Mouse (Mus musculus) stomach, embryonic 14.5 days (tissue): Measurements from ENCODE around the gene 0610040J01Rik. TPM values are rescaled to one million over a fixed set of nuclear protein-coding genes. Genes with fewer than 3 reads are reported as not detected.

Source experiments
- ATAC-seq: fragments of 200-750 bp; cut with Nextera tagmentation; 2 replicates; pipeline ENCODE4 v1.8.0; 2017; ENCODE audit warnings: low read depth, moderate TSS enrichment; ENCODE audit not compliant: insufficient number of reproducible peaks, insufficient read depth, low FRiP score
- H3K27ac ChIP-seq: fragments of 300-500 bp; sonication (generic); 2 replicates; pipeline ENCODE4 v1.5.1; 2014; ENCODE audit warnings: mild to moderate bottlenecking, low read length, moderate library complexity, mixed read lengths
- H3K27me3 ChIP-seq: fragments of 300-500 bp; sonication (generic); 2 replicates; pipeline ENCODE4 v1.6.1; 2014; ENCODE audit warnings: low read length, control low read depth, mixed read lengths; ENCODE audit not compliant: control insufficient read depth, insufficient read depth
- H3K36me3 ChIP-seq: fragments of 300-500 bp; sonication (generic); 2 replicates; pipeline ENCODE4 v1.6.1; 2014; ENCODE audit warnings: mild to moderate bottlenecking, control low read depth, low read length, moderate library complexity, mixed read lengths; ENCODE audit not compliant: control insufficient read depth, insufficient read depth
- H3K4me1 ChIP-seq: fragments of 300-500 bp; sonication (generic); 2 replicates; pipeline ENCODE4 v1.6.1; 2014; ENCODE audit warnings: low read length, control low read depth, mixed read lengths; ENCODE audit not compliant: control insufficient read depth, insufficient read depth
- H3K4me2 ChIP-seq: fragments of 300-500 bp; sonication (generic); replicated peaks from 2 replicates; pipeline ENCODE4 v1.6.1; 2014; ENCODE audit warnings: low read depth, low read length, control low read depth
- H3K4me3 ChIP-seq: fragments of 300-500 bp; sonication (generic); 2 replicates; pipeline ENCODE4 v1.5.1; 2014; ENCODE audit warnings: low read depth, low read length, control low read depth
- H3K9ac ChIP-seq: fragments of 300-500 bp; sonication (generic); replicated peaks from 2 replicates; pipeline ENCODE4 v1.6.1; 2014; ENCODE audit warnings: low read depth, mild to moderate bottlenecking, control low read depth, low read length, moderate library complexity, mixed read lengths
- H3K9me3 ChIP-seq: fragments of 300-500 bp; sonication (generic); 2 replicates; pipeline ENCODE4 v1.6.1; 2016; ENCODE audit warnings: low read depth, low read length, control low read depth; ENCODE audit not compliant: control insufficient read depth
- WGBS: fragments of 180-500 bp; shearing (Covaris S2); extraction: QIAGEN DNeasy Blood & Tissue Kit; methylation state at CpG from one replicate; pipeline ENCODE4 v1.1.7; 2014; 5-methylcytosine and 5-hydroxymethylcytosine counted together
- polyA plus RNA-seq: library from polyadenylated mRNA; unstranded; fragments of >200 nt; fragmentation: Nextera tagmentation; extraction: Ambion mirVana; gene quantifications from 2 replicates; pipeline ENCODE4 v1.2.1, GENCODE M21; 2014

Gene 0610040J01Rik
- 28.0 and 28.7 TPM in 2 replicates for polyA plus RNA-seq

GRCm38 (mm10) chr5:63811819-63812508 lies at the start of gene 0610040J01Rik:
0610040J01Rik (plus strand) TSS chr5:63812363.
- Histone ChIP-seq H3K27ac (no peak within 1 kb of the TSS), H3K27me3 (no peaks in the 10 kb centered on the region), H3K4me1 (no peaks in the 10 kb centered on the region), H3K4me2 (peak within 1 kb of the TSS; percentile 82), H3K36me3 (no peaks in the 10 kb centered on the region), H3K4me3 (peak within 1 kb of the TSS; percentile 43), H3K9ac (peak within 1 kb of the TSS; percentile 37; the same call in 1 of the 2 replicates), H3K9me3 (no peaks in the 10 kb centered on the region)
- ATAC-seq: peak; percentile 93
- WGBS: 3% methylated on average over 42 of the region's 42 CpGs

- H3K9ac ChIP-seq: no peak overlapping the region
Observed at GRCm38 (mm10) chr5:63765886-63766285, 46.3 kb upstream of the 0610040J01Rik start.

GRCm38 (mm10) chr5:63766715-63767114 lies 45.4 kb upstream of the 0610040J01Rik start:
- H3K4me3 ChIP-seq: no peak overlapping the region
- H3K4me2 ChIP-seq: no peak overlapping the region
- no peaks in the 10 kb centered on the region for H3K4me1 ChIP-seq
- H3K27me3 ChIP-seq: no peaks in the 10 kb centered on the region
- WGBS: 33% methylated on average over 6 of the region's 6 CpGs
- no peak overlapping the region for H3K27ac ChIP-seq
- no peak overlapping the region for H3K9ac ChIP-seq
- no peaks in the 10 kb centered on the region for H3K9me3 ChIP-seq
- no peak for ATAC-seq
- H3K36me3 ChIP-seq: no peaks in the 10 kb centered on the region

More at GRCm38 (mm10) chr5:63765886-63766285, 46.3 kb upstream of the 0610040J01Rik start:
- no peak overlapping the region for H3K4me2 ChIP-seq
- no peaks in the 10 kb centered on the region for H3K9me3 ChIP-seq
- WGBS: 92% methylated on average over 4 of the region's 4 CpGs
- H3K27me3 ChIP-seq: no peaks in the 10 kb centered on the region
- ATAC-seq: no peak
- H3K27ac ChIP-seq: no peak overlapping the region
- no peaks in the 10 kb centered on the region for H3K36me3 ChIP-seq
- no peaks in the 10 kb centered on the region for H3K4me1 ChIP-seq
- H3K4me3 ChIP-seq: no peak overlapping the region

DNA sequence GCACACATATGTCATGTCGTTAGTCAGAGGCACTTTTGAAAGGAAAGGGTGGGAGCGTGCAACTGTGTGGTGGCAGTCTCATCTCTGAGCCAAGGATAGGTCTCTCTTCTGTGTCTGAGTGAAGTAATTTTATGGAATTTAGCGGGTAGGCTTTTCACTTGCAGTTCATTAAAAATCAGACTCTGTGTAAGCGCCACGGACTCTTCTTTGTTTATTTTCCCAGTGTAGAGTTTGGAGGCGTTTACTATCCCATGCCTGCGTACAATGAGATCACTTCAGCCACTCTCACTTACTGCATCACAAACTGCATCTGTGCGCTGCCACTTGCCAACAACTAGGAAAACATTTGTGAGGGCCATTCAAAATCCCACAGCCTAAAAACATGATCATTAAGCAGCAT lies 44.7 kb upstream of the 0610040J01Rik start:
- H3K27me3 ChIP-seq: no peaks in the 10 kb centered on the region
- no peak overlapping the region for H3K9ac ChIP-seq
- no peak overlapping the region for H3K4me2 ChIP-seq
- ATAC-seq: no peak
- H3K4me1 ChIP-seq: no peaks in the 10 kb centered on the region
- H3K36me3 ChIP-seq: no peaks in the 10 kb centered on the region
- no peak overlapping the region for H3K27ac ChIP-seq
- 73% methylated on average over 8 of the region's 8 CpGs for WGBS
- H3K4me3 ChIP-seq: no peak overlapping the region
- no peaks in the 10 kb centered on the region for H3K9me3 ChIP-seq

- H3K4me2 ChIP-seq: no peak overlapping the region
- no peak overlapping the region for H3K4me3 ChIP-seq
- no peaks in the 10 kb centered on the region for H3K27me3 ChIP-seq
- no peak for ATAC-seq
- no peak overlapping the region for H3K27ac ChIP-seq
- H3K9ac ChIP-seq: no peak overlapping the region
- no peaks in the 10 kb centered on the region for H3K4me1 ChIP-seq
- H3K36me3 ChIP-seq: no peaks in the 10 kb centered on the region
- 87% methylated on average over 4 of the region's 4 CpGs for WGBS
- H3K9me3 ChIP-seq: no peaks in the 10 kb centered on the region
Observed at GRCm38 (mm10) chr5:63768220-63768619, 43.9 kb upstream of the 0610040J01Rik start.

DNA sequence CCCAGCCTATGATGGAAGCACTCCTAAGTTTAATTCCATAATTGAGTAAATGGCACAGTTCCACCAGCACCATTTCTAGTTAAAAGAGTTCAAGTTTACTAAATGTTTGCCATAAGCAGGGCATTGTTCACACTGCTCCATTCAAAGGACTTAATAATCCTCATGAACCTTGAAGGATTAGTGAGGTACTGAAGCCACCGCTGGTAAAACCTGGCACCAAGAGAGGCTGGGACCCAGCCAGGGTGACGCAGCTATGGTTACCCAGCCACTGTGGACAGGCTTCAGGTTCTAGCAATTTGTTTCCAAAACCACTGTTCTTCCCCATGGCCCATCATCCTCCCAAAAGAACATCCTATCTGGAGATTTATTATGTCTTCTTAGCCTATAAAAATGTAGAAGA lies 39.2 kb upstream of the 0610040J01Rik start:
- Histone ChIP-seq H3K4me3 (no peak overlapping the region), H3K36me3 (no peaks in the 10 kb centered on the region), H3K4me1 (no peaks in the 10 kb centered on the region), H3K27ac (no peak overlapping the region), H3K27me3 (no peaks in the 10 kb centered on the region), H3K4me2 (no peak overlapping the region), H3K9me3 (no peaks in the 10 kb centered on the region), H3K9ac (no peak overlapping the region)
- WGBS: 75% methylated on average over 2 of the region's 2 CpGs
- no peak for ATAC-seq

GRCm38 (mm10) chr5:63773603-63774002 lies 38.6 kb upstream of the 0610040J01Rik start:
- no peak for ATAC-seq
- no peaks in the 10 kb centered on the region for H3K4me1 ChIP-seq
- no peak overlapping the region for H3K27ac ChIP-seq
- no peak overlapping the region for H3K4me2 ChIP-seq
- H3K36me3 ChIP-seq: no peaks in the 10 kb centered on the region
- 55% methylated on average over 1 of the region's 1 CpGs for WGBS
- no peak overlapping the region for H3K4me3 ChIP-seq
- no peak overlapping the region for H3K9ac ChIP-seq
- no peaks in the 10 kb centered on the region for H3K9me3 ChIP-seq
- H3K27me3 ChIP-seq: no peaks in the 10 kb centered on the region

GRCm38 (mm10) chr5:63788156-63788826 lies 23.9 kb upstream of the 0610040J01Rik start:
- H3K4me3 ChIP-seq: no peak overlapping the region
- no peak overlapping the region for H3K4me2 ChIP-seq
- peak overlapping the region; percentile 33; the same call in 1 of the 2 replicates for H3K27ac ChIP-seq
- 62% methylated on average over 10 of the region's 10 CpGs for WGBS
- no peaks in the 10 kb centered on the region for H3K36me3 ChIP-seq
- H3K9me3 ChIP-seq: no peaks in the 10 kb centered on the region
- peak; percentile 91 for ATAC-seq
- H3K9ac ChIP-seq: no peak overlapping the region
- H3K4me1 ChIP-seq: no peaks in the 10 kb centered on the region
- H3K27me3 ChIP-seq: no peaks in the 10 kb centered on the region
